Comparison of ENCODE assay signal across 14 mouse cellular contexts in genomic region chr3:127758806-127759205, GRCm38 (mm10). TPM values are rescaled to one million over a fixed set of nuclear protein-coding genes. Genes with fewer than 3 reads are reported as not detected.
A peak's percentile ranks its signal among the peaks of the same experiment; 100 is the strongest.
DNase-seq lines count a peak whose midpoint lies in the region; ATAC-seq and TF ChIP-seq lines count a peak whose summit lies in the region.
"Had no signal": no experiment of that assay in that cellular context is flagged by ENCODE, and none has a peak within 500 bp of the region (broad histone marks: within the 10 kb centered on the region; RNA-seq: fewer than 3 reads in every experiment).

No protein-coding gene starts in this region.

- ATAC-seq in limb, embryonic 11.5 days (ENCODE audit: insufficient number of reproducible peaks, low FRiP score, low TSS enrichment, low read depth), result no peak
- ATAC-seq in forebrain, embryonic 11.5 days (replicated peaks; ENCODE audit: low FRiP score), result 0 out of 2 replicates have a peak, but pooled peaks have one; percentile 25
- peak; percentile 52 for ATAC-seq in hindbrain, embryonic 16.5 days
- ATAC-seq in stomach, postnatal 0 days (ENCODE audit: low FRiP score, low TSS enrichment), result no peak

- no peak overlapping the region for H3K9ac ChIP-seq in limb, embryonic 11.5 days (ENCODE audit: low read length)
- H3K9ac ChIP-seq in forebrain, embryonic 11.5 days (ENCODE audit: low read length), result no peak overlapping the region; the same call in 1 of the 2 replicates
- H3K9ac ChIP-seq in hindbrain, embryonic 16.5 days (ENCODE audit: low read depth, low read length), result no peak overlapping the region
- H3K9ac ChIP-seq in stomach, postnatal 0 days (ENCODE audit: low read length), result no peak overlapping the region
- H3K9ac ChIP-seq: kidney, embryonic 15.5 days; limb, embryonic 15.5 days had no signal

- WGBS in limb, embryonic 11.5 days, result 71% methylated on average over 4 of the region's 4 CpGs
- WGBS in limb, embryonic 10.5 days, result 61% methylated on average over 4 of the region's 4 CpGs
- WGBS in forebrain, embryonic 11.5 days, result 41% methylated on average over 4 of the region's 4 CpGs
- 39% methylated on average over 4 of the region's 4 CpGs for WGBS in hindbrain, embryonic 16.5 days
- 51% methylated on average over 4 of the region's 4 CpGs for WGBS in stomach, postnatal 0 days

- H3K4me3 ChIP-seq in limb, embryonic 11.5 days (ENCODE audit: low read depth, low read length), result no peak overlapping the region
- no peak overlapping the region for H3K4me3 ChIP-seq in limb, embryonic 10.5 days
- H3K4me3 ChIP-seq in forebrain, embryonic 11.5 days (ENCODE audit: low read depth, low read length), result no peak overlapping the region
- H3K4me3 ChIP-seq in hindbrain, embryonic 16.5 days (ENCODE audit: low read length), result no peak overlapping the region
- H3K4me3 ChIP-seq in stomach, postnatal 0 days (ENCODE audit: low read depth, low read length), result no peak overlapping the region
- H3K4me3 ChIP-seq: kidney, embryonic 15.5 days; left cerebral cortex, adult 2 months; limb, embryonic 15.5 days had no signal

- no peak overlapping the region for H3K27ac ChIP-seq in limb, embryonic 11.5 days (replicated peaks; ENCODE audit: low read depth, low read length)
- no peak overlapping the region for H3K27ac ChIP-seq in limb, embryonic 10.5 days
- peak overlapping the region; percentile 26; the same call in 1 of the 2 replicates for H3K27ac ChIP-seq in forebrain, embryonic 11.5 days (ENCODE audit: low read depth, low read length)
- no peak overlapping the region for H3K27ac ChIP-seq in hindbrain, embryonic 16.5 days (ENCODE audit: low read depth, low read length)
- no peak overlapping the region for H3K27ac ChIP-seq in stomach, postnatal 0 days (replicated peaks)
- H3K27ac ChIP-seq: kidney, embryonic 15.5 days; left cerebral cortex, adult 2 months; limb, embryonic 15.5 days had no signal

- intact Hi-C loops in gastrocnemius, postnatal 36 days (cut with DNase I), result loop anchor here (2.0 kb wide), 1 partner anchor 134 kb away; no protein-coding TSS in a partner anchor

- no peak for TF ChIP-seq EP300 in stomach, postnatal 0 days (optimal IDR thresholded peaks at IDR 0.05)

- H3K36me3 ChIP-seq in limb, embryonic 11.5 days (ENCODE audit: control insufficient read depth, insufficient read depth, low read length), result no peaks in the 10 kb centered on the region
- no peaks in the 10 kb centered on the region for H3K36me3 ChIP-seq in limb, embryonic 10.5 days
- no peaks in the 10 kb centered on the region for H3K36me3 ChIP-seq in forebrain, embryonic 11.5 days (ENCODE audit: control insufficient read depth, insufficient read depth, low read length)
- H3K36me3 ChIP-seq in hindbrain, embryonic 16.5 days (ENCODE audit: control insufficient read depth, insufficient read depth, low read length), result no peaks in the 10 kb centered on the region
- H3K36me3 ChIP-seq in stomach, postnatal 0 days (ENCODE audit: control insufficient read depth, insufficient read depth, low read length), result no peaks in the 10 kb centered on the region
- H3K36me3 ChIP-seq: kidney, embryonic 15.5 days; limb, embryonic 15.5 days had no signal

- H3K4me2 ChIP-seq in limb, embryonic 11.5 days (ENCODE audit: low read depth, severe bottlenecking), result no peak overlapping the region
- no peak overlapping the region for H3K4me2 ChIP-seq in forebrain, embryonic 11.5 days (ENCODE audit: low read depth, low read length, severe bottlenecking)
- H3K4me2 ChIP-seq in hindbrain, embryonic 16.5 days (ENCODE audit: low read length), result no peak overlapping the region
- no peak overlapping the region for H3K4me2 ChIP-seq in stomach, postnatal 0 days (replicated peaks; ENCODE audit: low read depth)
- H3K4me2 ChIP-seq: kidney, embryonic 15.5 days; limb, embryonic 15.5 days had no signal

- no peak for TF ChIP-seq CTCF in stomach, postnatal 0 days (IDR thresholded peaks at IDR 0.05; ENCODE audit: low read depth)

- H3K4me1 ChIP-seq in limb, embryonic 11.5 days (ENCODE audit: control insufficient read depth, insufficient read depth, low read length), result no peaks in the 10 kb centered on the region
- no peaks in the 10 kb centered on the region for H3K4me1 ChIP-seq in limb, embryonic 10.5 days
- no peaks in the 10 kb centered on the region for H3K4me1 ChIP-seq in forebrain, embryonic 11.5 days (replicated peaks; ENCODE audit: control insufficient read depth, insufficient read depth, low read length)
- no peaks in the 10 kb centered on the region for H3K4me1 ChIP-seq in hindbrain, embryonic 16.5 days (ENCODE audit: control insufficient read depth, insufficient read depth, low read depth, low read length)
- H3K4me1 ChIP-seq in stomach, postnatal 0 days (replicated peaks; ENCODE audit: control insufficient read depth, insufficient read depth), result no peaks in the 10 kb centered on the region
- H3K4me1 ChIP-seq: kidney, embryonic 15.5 days; limb, embryonic 15.5 days had no signal

- peak; percentile 19 for DNase-seq in limb, embryonic 11.5 days (ENCODE audit: low spot score)
- no peak for DNase-seq in limb, embryonic 10.5 days (ENCODE audit: low spot score)
- DNase-seq in forebrain, embryonic 11.5 days (ENCODE audit: low spot score), result no peak
- DNase-seq in ovary, postnatal 36 days (ENCODE audit: low spot score), result no peak
- DNase-seq in stomach, postnatal 0 days (ENCODE audit: low spot score), result no peak
- no peak for DNase-seq in gastrocnemius, postnatal 36 days
- DNase-seq: cerebellum, adult 9-11 months; lung, adult 18-20 months; spleen, adult 18-20 months had no signal

- H3K9me3 ChIP-seq in limb, embryonic 11.5 days (ENCODE audit: control insufficient read depth, low read length), result no peaks in the 10 kb centered on the region
- H3K9me3 ChIP-seq in limb, embryonic 10.5 days (replicated peaks), result no peaks in the 10 kb centered on the region
- H3K9me3 ChIP-seq in forebrain, embryonic 11.5 days (ENCODE audit: control insufficient read depth, low read length), result no peaks in the 10 kb centered on the region
- H3K9me3 ChIP-seq in hindbrain, embryonic 16.5 days (ENCODE audit: control insufficient read depth, low read length), result no peaks in the 10 kb centered on the region
- H3K9me3 ChIP-seq in stomach, postnatal 0 days (ENCODE audit: control insufficient read depth, low read length), result no peaks in the 10 kb centered on the region
- H3K9me3 ChIP-seq: kidney, embryonic 15.5 days; limb, embryonic 15.5 days had no signal

- peaks cover 5% of the 10 kb centered on the region; the same call in 1 of the 2 replicates for H3K27me3 ChIP-seq in limb, embryonic 11.5 days (ENCODE audit: control insufficient read depth, insufficient read depth, low read length)
- H3K27me3 ChIP-seq in limb, embryonic 10.5 days (ENCODE audit: low read depth, poor library complexity, severe bottlenecking), result peaks cover 73% of the 10 kb centered on the region
- peaks cover 46% of the 10 kb centered on the region for H3K27me3 ChIP-seq in forebrain, embryonic 11.5 days (ENCODE audit: control insufficient read depth, insufficient read depth, low read length)
- peaks cover 7% of the 10 kb centered on the region; the same call in 1 of the 2 replicates for H3K27me3 ChIP-seq in hindbrain, embryonic 16.5 days (replicated peaks; ENCODE audit: control insufficient read depth, insufficient read depth, low read length)
- no peaks in the 10 kb centered on the region for H3K27me3 ChIP-seq in stomach, postnatal 0 days (ENCODE audit: control insufficient read depth, insufficient read depth, low read length)

RNA-seq across cellular contexts. Expression of gene Alpk1, which starts 21.5 kb away (rescaled TPM):
- 0.37 and 0.74 TPM in 2 replicates for polyA plus RNA-seq in limb, embryonic 11.5 days (2014; fragmentation: Nextera tagmentation; extraction: Ambion mirVana)
- 0.30 TPM in 2 replicates for polyA plus RNA-seq in limb, embryonic 10.5 days (2016; fragmentation: Nextera tagmentation; extraction: Ambion mirVana)
- polyA plus RNA-seq in forebrain, embryonic 11.5 days (2014; fragmentation: Nextera tagmentation; extraction: Ambion mirVana), result 0.80 and 1.3 TPM in 2 replicates
- 0.46 and 0.72 TPM in 2 replicates for polyA plus RNA-seq in hindbrain, embryonic 16.5 days (2015; fragmentation: Nextera tagmentation; extraction: Ambion mirVana)
- polyA plus RNA-seq in stomach, postnatal 0 days (2015; fragmentation: Nextera tagmentation; extraction: Ambion mirVana), result 1.2 and 1.5 TPM in 2 replicates
- total RNA-seq in gastrocnemius, postnatal 36 days (2021), result 1 to 10 TPM; 1.1 to 1.4 TPM

RNA-seq across cellular contexts. Expression of gene Tifa, which starts 30.8 kb away (rescaled TPM):
- polyA plus RNA-seq in limb, embryonic 11.5 days (2014; fragmentation: Nextera tagmentation; extraction: Ambion mirVana), result 2.0 and 2.9 TPM in 2 replicates
- 1.2 and 1.7 TPM in 2 replicates for polyA plus RNA-seq in limb, embryonic 10.5 days (2016; fragmentation: Nextera tagmentation; extraction: Ambion mirVana)
- polyA plus RNA-seq in forebrain, embryonic 11.5 days (2014; fragmentation: Nextera tagmentation; extraction: Ambion mirVana), result 2.9 and 3.2 TPM in 2 replicates
- polyA plus RNA-seq in hindbrain, embryonic 16.5 days (2015; fragmentation: Nextera tagmentation; extraction: Ambion mirVana), result 2.8 and 3.8 TPM in 2 replicates
- polyA plus RNA-seq in stomach, postnatal 0 days (2015; fragmentation: Nextera tagmentation; extraction: Ambion mirVana), result 7.6 and 7.7 TPM in 2 replicates
- total RNA-seq in gastrocnemius, postnatal 36 days (2021), result 1 to 10 TPM in 1 of 2 experiments, under 1 TPM in 1; 0.59 to 1.0 TPM
- total RNA-seq: ES-E14 had no signal

Comparison
In these comparisons a context has a peak if more than half of its experiments do, and no peak if none do; other contexts are left out.
1. ATAC-seq: peak in forebrain, embryonic 11.5 days (single experiment) and hindbrain, embryonic 16.5 days (single experiment); none in limb, embryonic 11.5 days (single experiment) and stomach, postnatal 0 days (single experiment).